Mouse (Mus musculus) embryo, embryonic 9.5 days (tissue): Measurements from ENCODE around the gene Olfr181.

Source experiments
- DNase-seq: peaks from one replicate; pipeline ENCODE4 v3.0.0-alpha.2; 2017; ENCODE audit errors: extremely low spot score

The Olfr181 gene

GRCm38 (mm10) chr16:58928655-58929054 is at the start of gene Olfr181:
Gene Olfr181, minus strand, starts transcription at chr16:58928755.
- DNase-seq, result no peak

GRCm38 (mm10) chr16:58929292-58929691 is 737 bp upstream of the Olfr181 start, which contains the start of gene Olfr180:
Gene Olfr180, minus strand, starts transcription at chr16:58929392.
- no peak for DNase-seq

- DNase-seq, result no peak
Measured at GRCm38 (mm10) chr16:58891963-58892362, 36.6 kb downstream of the Olfr181 start, which contains the start of gene Olfr178. Gene Olfr178, minus strand, starts transcription at chr16:58892063.

GRCm38 (mm10) chr16:58884416-58884815 is 44.1 kb downstream of the Olfr181 start:
- no peak for DNase-seq
